Mouse (Mus musculus) 416B (cell line): ENCODE data around the gene Creld2.

Experiments
- DNase-seq: peaks from one replicate; pipeline ENCODE4 v3.0.0; 2011; ENCODE audit warnings: low read depth

Gene Creld2

GRCm38 (mm10) chr15:88853106-88853505, 33.7 kb downstream of the Creld2 start:
- DNase-seq = no peak

- no peak for DNase-seq
Observed at GRCm38 (mm10) chr15:88854119-88854968, 34.9 kb downstream of the Creld2 start.

- peak; percentile 89 for DNase-seq
Observed at GRCm38 (mm10) chr15:88854969-88855830, 35.8 kb downstream of the Creld2 start.

GRCm38 (mm10) chr15:88855896-88856417, 36.5 kb downstream of the Creld2 start:
- no peak for DNase-seq

GRCm38 (mm10) chr15:88856613-88857012, 37.2 kb downstream of the Creld2 start:
- no peak for DNase-seq

GRCm38 (mm10) chr15:88857361-88857760, 37.9 kb downstream of the Creld2 start:
- no peak for DNase-seq

- DNase-seq = no peak
Observed at GRCm38 (mm10) chr15:88858141-88858541, 38.7 kb downstream of the Creld2 start.

- no peak for DNase-seq
Observed at GRCm38 (mm10) chr15:88858707-88859106, 39.3 kb downstream of the Creld2 start.

GRCm38 (mm10) chr15:88859206-88859970, 39.9 kb downstream of the Creld2 start:
- DNase-seq = no peak

- no peak for DNase-seq
Observed at GRCm38 (mm10) chr15:88860781-88861180, 41.3 kb downstream of the Creld2 start.

- peak; percentile 97 for DNase-seq
Observed at GRCm38 (mm10) chr15:88861772-88862622, 42.6 kb downstream of the Creld2 start, which contains the start of gene Pim3. Gene Pim3, plus strand, starts transcription at chr15:88862186.

- no peak for DNase-seq
Observed at GRCm38 (mm10) chr15:88862881-88863694, 43.6 kb downstream of the Creld2 start.

GRCm38 (mm10) chr15:88863695-88864231, 44.3 kb downstream of the Creld2 start:
- no peak for DNase-seq

- DNase-seq = no peak
Observed at GRCm38 (mm10) chr15:88864270-88865030, 45.0 kb downstream of the Creld2 start.

GRCm38 (mm10) chr15:88865061-88865460, 45.6 kb downstream of the Creld2 start:
- no peak for DNase-seq

GRCm38 (mm10) chr15:88865888-88866695, 46.6 kb downstream of the Creld2 start:
- no peak for DNase-seq

GRCm38 (mm10) chr15:88866934-88867356, 47.5 kb downstream of the Creld2 start:
- DNase-seq = no peak
